Mouse (Mus musculus) urinary bladder, adult 18-20 months (tissue): ENCODE data around the gene Irgm1.
"Not testable (repeated sequence)": the region's sequence is repeated elsewhere in the genome, so short reads cannot be mapped to it uniquely, and the experiment has no call there.

Experiments
- DNase-seq, 2 experiments: peaks; one replicate each; pipeline ENCODE4 v3.0.0; 2022; ENCODE audit warnings: low spot score in 2 of 2, mixed read lengths in 2 of 2

Gene Irgm1

DNA sequence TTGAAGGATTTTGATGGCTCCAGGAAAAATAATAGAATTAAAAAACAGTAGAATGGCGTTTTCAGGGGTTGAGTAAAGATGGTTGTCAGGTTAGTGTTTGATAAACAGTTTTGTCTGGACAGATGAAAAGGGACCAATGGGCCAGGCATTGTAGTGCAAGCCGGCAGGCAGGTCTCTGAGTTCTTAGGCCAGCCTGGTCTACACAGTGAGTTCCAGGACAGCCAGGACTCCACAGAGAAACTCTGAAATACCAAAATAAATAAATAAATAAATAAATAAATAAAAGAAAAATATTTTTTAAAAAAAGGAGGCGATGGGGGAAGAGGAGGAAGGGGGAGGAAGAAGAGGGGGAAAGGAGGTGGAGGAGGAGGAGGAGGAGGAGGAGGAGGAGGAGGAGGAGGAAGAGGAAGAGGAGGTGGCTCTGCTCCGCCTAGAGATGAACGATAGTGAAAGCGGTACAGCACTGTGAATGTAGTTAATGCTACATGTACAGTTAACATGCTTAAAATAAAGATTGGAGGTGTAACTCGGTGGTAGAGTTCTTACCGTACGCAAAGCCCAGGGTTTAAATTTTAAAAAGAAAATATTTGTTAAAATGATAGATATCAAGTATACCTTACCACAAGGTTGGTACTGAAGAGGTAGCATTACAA lies 38.3 kb downstream of the Irgm1 start:
- DNase-seq = no peak

DNA sequence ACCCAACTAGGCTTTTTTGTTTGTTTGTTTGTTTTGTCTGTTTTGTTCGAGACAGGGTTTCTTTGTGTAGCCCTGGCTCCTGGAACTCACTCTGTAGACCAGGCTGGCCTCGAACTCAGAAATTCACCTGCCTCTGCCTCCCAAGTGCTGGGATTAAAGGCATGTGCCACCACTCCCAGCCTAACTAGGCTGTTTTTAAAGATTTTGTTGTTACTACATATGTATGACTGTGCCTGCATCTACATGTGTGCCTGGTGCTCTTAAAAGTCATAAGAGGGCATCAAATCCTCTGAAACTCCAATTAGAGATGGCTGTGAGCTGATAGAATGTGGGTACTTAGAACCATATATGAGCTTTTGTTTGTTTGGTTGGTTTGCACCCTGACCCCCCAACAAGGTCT lies 40.2 kb downstream of the Irgm1 start:
- no peak for DNase-seq

- no peak for DNase-seq
Measured at GRCm38 (mm10) chr11:48830279-48830678, 41.2 kb downstream of the Irgm1 start.

DNA sequence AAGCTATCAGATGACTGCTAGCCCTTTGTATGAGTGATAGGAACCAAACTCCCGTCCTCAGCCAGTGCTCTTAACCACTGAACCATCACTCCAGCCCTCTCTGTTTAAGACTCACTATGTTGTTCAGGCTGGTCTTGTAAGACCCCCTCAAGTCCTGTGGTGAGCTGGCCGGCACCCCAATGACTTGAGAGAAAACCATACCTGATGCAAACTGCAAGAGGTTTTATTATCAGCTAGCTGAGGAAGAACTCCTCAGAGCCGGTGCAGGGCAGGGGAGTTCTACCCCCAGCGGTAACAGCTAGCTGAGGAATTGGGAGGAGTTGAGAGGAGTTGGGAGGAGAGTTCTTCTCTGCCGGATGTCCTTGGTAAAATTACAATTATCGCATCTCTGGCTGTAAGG lies 43.6 kb downstream of the Irgm1 start:
- DNase-seq = no peak

- no peak for DNase-seq
Measured at GRCm38 (mm10) chr11:48826752-48827096, 44.8 kb downstream of the Irgm1 start.

- peak in 1 of 2 experiments; percentile 29 for DNase-seq
Measured at GRCm38 (mm10) chr11:48825979-48826751, 45.3 kb downstream of the Irgm1 start, which contains the start of the genes Trim7 and Gm12184. TSS of gene Trim7 (plus strand) at chr11:48826140. TSS of gene Gm12184 (minus strand) at chr11:48826655.

GRCm38 (mm10) chr11:48824311-48824830 lies 47.1 kb downstream of the Irgm1 start:
- DNase-seq = no peak

DNA sequence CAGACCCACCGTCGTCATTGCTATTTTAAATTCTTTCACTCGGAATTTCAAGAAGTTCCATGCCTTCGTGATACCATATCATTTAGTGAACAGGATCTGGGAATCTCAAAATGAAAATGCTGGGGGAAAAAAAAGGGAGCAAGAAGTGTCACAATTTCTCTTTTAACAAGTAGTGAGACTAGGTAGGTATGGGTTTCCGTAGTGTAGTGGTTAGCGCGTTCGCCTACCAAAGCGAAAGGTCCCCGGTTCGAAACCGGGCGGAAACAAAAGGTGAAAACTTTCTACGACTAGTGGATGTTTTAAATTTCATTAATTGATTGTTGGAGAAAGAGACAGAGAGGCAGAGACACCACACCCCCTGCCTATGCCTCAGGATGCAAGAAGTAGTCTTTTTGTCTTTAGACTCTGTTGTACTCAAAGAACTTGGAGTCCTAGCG lies 47.9 kb downstream of the Irgm1 start:
- peak in 1 of 2 experiments; percentile 35 for DNase-seq

GRCm38 (mm10) chr11:48822768-48823512 lies 48.5 kb downstream of the Irgm1 start:
- DNase-seq = no peak

DNA sequence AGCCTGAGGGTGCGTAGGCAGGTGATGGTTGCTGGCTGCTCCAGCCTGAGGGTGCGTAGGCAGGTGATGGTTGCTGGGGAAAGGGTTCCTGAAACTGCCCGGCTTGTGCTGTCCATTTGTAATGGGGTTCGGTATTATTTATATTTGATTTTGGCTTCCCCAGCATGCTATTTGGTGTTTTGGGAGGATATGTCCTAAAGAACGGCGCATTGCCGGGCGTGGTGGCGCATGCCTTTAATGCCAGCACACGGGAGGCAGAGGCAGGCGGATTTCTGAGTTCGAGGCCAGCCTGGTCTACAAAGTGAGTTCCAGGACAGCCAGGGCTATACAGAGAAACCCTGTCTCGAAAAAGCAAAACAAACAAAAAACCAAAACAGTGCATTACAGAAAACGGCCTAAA lies 50.2 kb downstream of the Irgm1 start:
- not testable (repeated sequence) for DNase-seq

DNA sequence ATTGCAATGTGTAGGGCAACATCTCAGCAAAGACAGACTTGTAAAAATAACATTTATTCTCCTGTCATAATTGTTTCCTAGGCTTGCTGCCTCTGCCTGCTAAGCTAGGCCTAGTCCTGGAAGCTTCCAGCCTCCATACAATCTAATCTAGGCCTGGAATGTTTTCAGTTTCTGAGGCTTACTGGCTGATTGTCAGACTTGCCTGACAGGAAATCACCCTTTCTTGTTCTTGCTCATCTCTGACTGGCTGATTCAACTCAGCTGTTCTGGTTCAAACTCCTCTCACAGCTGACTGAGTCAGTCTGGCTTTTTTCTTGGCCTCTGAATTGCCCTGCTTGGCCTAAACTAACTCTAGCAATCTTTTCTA lies 51.2 kb downstream of the Irgm1 start:
- no peak for DNase-seq

GRCm38 (mm10) chr11:48819614-48820307 lies 51.7 kb downstream of the Irgm1 start:
- no peak for DNase-seq

DNA sequence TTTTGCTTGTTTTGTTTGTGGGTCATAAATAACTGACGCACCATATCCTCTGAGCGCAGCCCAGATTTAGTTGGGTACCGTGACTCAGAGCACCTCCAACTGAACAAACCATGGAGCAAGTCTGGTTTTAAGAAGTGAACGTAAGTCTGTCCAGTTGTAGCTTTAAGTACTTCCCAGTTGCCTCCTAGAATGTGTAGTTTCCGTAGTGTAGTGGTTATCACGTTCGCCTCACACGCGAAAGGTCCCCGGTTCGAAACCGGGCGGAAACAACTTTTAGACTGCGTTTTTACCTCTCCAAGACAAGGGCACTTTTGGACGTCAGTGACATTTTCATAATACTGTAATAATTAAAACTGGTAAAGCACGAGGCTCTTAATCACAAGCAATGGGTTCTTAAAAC lies 53.1 kb downstream of the Irgm1 start:
- DNase-seq = peak; percentile 54 to 81

DNA sequence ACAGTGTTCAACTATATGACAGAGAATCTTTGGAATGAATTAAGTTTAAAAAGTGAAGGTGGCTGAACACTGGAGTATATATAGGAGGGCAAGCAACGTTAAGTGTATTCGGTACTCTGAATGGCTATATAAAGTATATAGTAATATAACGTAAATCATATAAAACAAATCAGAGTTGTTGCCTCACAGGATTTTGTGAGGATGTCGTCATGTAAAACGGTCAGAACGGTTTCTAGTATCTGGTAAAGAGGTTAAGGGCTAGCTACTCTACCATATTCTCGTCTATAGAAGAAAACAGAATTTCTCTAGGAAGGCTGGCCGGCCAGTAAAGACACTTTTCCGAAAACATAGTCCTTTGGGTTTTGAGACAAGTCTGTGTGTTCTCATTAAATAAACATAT lies 53.7 kb downstream of the Irgm1 start:
- DNase-seq = no peak

DNA sequence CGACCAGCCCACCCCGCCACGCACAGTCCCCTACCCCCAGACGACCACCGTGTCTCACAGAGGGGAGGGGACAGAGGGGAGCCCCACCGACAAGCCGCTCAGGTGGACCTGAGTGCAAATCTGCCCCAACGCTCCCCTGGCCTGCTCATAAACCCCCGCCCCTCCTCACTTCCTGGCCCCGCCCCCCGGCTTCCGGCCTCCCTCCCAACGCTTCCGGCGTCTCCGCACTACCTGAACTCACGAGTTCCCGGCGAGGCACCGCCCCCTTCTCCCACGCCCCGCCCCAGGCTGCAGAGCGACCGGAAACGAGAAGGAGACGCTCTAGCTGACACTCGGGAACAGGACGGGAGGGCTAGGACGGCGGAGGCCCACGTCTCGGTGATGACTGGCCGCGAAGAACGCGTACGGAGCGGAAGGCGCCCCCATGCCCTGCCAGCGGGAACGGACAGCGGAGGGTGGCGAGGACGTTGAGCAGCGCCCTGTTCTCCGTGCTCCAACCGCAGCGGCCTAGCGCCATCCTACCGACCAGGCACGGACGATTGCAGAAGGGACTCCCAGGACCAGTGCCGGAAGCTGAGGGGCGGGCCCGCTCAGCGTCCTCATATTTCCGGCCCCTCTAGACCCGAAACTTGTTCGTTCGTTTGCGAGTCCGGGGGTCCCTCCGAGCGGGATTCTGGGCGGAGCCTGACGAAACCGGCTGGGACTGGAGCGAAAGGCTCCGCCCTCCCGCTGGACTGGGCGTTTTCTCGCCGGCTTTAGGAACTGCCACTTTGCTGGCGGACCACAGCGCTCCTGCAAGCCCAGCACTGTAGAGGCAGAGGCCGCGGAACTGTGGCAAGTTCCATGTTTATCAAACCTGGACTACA lies 54.5 kb downstream of the Irgm1 start, which contains the start of gene Trim41:
Gene Trim41, minus strand, starts transcription at position 554 of the 866 bp plus-strand sequence.
- peak; percentile 97 to 99 for DNase-seq

- peak in 1 of 2 experiments; percentile 29 for DNase-seq
Measured at GRCm38 (mm10) chr11:48816281-48816781, 55.2 kb downstream of the Irgm1 start.

DNA sequence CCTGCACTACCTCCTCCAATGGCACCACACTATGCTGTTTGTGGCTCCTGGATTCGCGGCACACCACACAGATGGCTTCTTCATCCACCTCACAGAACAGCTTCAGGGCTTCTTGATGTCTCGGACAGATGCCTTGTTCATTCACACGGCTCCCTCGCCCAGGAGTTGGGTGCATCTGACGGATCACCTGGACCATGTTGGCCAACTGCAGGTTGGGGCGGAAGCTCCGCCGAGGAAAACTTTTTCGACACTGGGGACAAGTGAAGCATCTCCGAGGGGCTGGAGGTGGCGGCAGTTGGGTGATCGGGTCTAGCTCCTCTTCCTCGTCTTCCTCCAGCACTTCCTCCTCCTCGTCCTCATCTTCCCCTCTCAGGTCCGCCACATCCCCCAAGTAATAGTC lies 55.6 kb downstream of the Irgm1 start:
- DNase-seq = no peak

- DNase-seq = no peak
Measured at GRCm38 (mm10) chr11:48813782-48814181, 57.7 kb downstream of the Irgm1 start.
